Mouse (Mus musculus): Measurements from ENCODE around the gene Acaa1b.

GRCm38 (mm10) chr9:119122596-119123369 is 34.1 kb downstream of the Acaa1b start:
- TF ChIP-seq ZC3H11A (IDR thresholded peaks at IDR 0.05; ENCODE audit: borderline replicate concordance, low read depth, low read length): no peak
- TF ChIP-seq CHD2 (IDR thresholded peaks at IDR 0.05; ENCODE audit: low read depth, low read length): no peak
- no peak for TF ChIP-seq MAFK (IDR thresholded peaks at IDR 0.05; ENCODE audit: insufficient read depth, low read depth, low read length)

Measured in ES-E14 (cell line).